Mouse (Mus musculus) G1E (cell line): ENCODE measurements around the gene Ccdc91.

ENCODE experiments used
- CTCF ChIP-seq: IDR thresholded peaks from 2 replicates; pipeline ENCODE4 v1.5.1; 2012; ENCODE audit warnings: low read depth, low read length, inconsistent platforms, mixed read lengths
- GATA1 ChIP-seq: IDR thresholded peaks from 2 replicates; pipeline ENCODE4 v1.6.1; 2012; ENCODE audit warnings: borderline replicate concordance, low read length, inconsistent platforms, mixed read lengths
- GATA2 ChIP-seq: IDR thresholded peaks from 2 replicates; pipeline ENCODE4 v1.6.1; 2012; ENCODE audit warnings: low read depth, low read length, inconsistent platforms, borderline replicate concordance
- POLR2AphosphoS5 ChIP-seq: IDR thresholded peaks from 2 replicates; pipeline ENCODE4 v1.6.1; 2012; ENCODE audit warnings: low read depth, low read length, inconsistent platforms; ENCODE audit not compliant: insufficient replicate concordance

DNA sequence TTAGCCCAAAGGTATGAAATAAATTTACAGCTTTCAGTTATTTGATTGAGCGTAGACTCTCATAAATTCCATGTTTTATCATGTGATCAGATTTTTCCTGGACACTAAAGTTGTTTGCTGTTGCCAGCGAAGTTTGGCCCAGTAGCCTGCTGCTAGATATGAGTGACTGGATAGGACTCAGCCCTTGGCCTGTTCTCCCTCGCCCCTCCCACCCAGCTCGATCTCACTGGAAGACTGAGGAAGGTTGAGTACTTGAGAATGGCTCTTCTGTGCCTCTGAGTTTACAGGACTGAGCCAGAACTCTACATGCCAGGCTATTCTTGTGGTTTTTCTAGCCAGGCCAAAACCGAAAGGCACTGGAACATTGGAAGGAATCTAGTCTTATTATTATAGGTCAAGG, 93.6 kb downstream of the Ccdc91 start:
- TF ChIP-seq POLR2AphosphoS5 (no peak), CTCF (no peak), GATA1 (no peak), GATA2 (no peak)
